Mouse (Mus musculus) cerebellum, adult 11-12 months (tissue): ENCODE data around the gene Rab44.
A peak's percentile ranks its signal among the peaks of the same experiment; 100 is the strongest.
"Not testable (repeated sequence)": the region's sequence is repeated elsewhere in the genome, so short reads cannot be mapped to it uniquely, and the experiment has no call there.

Source experiments
- DNase-seq: peaks from one replicate; pipeline ENCODE4 v3.0.0; 2022

Rab44 gene

DNA sequence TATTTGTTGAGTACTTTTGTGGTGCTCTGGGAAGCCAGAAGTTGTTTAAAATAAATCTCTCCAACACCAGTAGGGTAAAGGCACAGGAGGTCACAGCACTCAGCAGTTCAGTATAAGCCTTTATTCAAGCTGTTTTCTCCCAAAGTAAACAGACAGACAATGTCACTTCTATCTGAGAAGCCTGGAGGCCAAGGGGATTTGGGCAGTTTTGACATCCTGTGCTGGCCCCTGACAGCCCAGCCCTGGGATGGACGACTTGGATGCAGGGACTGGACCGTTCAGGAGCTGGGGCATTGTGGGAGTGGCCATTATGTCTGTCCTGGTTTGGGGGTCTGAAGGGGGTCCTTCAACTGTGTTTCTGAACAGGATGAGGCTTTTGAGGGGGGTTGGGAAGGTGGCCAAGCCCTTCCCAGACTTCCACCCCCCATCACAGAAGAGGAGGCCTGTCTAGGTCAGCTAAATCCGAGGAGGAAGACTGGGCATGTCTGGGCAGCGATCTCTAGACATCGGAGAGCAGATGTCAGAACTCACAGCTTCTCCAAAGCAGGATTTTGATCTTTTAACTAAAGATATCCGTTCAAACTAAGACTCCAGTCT is 22.5 kb upstream of the Rab44 start:
- no peak for DNase-seq

DNA sequence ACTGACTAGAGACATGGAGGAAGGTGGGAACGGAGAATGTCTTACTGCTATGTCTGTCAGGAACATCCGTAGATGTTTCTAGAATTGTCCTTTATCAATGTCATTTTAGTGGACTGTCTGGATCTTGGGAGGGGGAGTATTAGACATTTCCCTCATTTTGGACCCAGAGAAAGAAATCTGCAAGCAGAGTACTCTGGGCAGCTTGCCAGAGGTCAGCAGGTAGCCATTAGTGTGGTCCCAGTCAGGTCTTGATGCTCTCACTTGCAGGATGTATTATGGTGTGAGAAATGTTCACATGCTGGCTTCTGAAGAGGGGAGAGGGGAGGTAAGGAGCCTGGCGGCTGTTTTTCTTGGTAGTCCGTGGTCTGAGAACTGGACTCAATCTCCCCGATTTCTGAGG is 21.4 kb upstream of the Rab44 start:
- no peak for DNase-seq

DNA sequence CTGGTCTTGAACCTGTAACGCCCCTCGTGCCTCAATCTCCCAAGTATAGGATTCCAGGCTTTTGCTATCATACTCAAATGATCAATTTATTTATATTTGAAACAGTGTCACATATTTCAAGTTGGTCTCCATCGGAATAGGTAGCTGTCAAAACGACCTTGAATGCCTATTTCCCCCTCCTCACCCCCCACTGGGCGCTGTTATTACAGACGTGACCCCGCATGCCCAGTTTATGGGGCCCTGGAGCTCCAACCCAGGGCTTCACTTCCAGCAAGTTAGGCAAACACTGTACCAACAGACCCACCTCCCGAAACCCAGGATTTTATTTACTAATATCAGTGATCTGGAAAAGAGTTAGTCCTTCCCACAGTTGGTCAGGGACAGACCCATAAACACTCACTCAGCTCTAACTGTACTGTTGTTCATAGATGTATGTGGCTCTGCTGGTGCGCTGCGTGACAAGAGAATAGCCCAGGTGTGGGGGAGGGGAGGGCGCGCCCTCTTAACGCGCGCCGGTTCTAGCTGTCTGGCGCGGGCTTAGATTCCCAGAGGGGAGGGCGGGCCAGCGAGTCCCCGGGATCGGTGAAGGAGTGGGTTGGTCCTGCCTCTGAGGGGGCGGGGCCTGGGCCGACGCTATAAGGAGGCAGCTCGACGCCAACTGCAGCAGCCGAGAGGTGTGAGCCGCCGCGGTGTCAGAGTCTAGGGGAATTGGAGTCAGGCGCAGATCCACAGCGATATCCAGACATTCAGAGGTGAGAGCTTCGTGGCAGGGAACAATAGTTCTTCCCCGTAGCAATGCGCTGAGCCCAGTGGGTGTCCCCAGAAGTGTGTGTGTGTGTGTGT is 20.6 kb upstream of the Rab44 start:
- peak; percentile 76 for DNase-seq

DNA sequence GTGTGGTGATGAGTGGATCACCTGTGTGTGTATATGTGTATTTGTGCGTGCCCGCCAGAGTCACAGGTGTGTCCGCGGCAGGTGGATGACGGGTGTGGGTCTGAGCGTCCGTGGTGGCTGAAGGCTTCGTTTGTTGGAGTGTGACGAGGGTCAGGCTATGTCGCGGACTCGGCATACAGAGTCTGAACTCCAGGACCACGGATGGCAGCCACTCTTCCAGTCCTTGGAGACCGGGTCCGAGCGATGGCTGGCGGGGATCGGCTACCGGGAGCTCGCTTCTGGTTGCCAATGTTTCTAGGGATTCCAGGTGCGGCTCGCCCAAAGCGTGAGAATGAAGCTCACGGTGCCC is 20.0 kb upstream of the Rab44 start:
- no peak for DNase-seq

DNA sequence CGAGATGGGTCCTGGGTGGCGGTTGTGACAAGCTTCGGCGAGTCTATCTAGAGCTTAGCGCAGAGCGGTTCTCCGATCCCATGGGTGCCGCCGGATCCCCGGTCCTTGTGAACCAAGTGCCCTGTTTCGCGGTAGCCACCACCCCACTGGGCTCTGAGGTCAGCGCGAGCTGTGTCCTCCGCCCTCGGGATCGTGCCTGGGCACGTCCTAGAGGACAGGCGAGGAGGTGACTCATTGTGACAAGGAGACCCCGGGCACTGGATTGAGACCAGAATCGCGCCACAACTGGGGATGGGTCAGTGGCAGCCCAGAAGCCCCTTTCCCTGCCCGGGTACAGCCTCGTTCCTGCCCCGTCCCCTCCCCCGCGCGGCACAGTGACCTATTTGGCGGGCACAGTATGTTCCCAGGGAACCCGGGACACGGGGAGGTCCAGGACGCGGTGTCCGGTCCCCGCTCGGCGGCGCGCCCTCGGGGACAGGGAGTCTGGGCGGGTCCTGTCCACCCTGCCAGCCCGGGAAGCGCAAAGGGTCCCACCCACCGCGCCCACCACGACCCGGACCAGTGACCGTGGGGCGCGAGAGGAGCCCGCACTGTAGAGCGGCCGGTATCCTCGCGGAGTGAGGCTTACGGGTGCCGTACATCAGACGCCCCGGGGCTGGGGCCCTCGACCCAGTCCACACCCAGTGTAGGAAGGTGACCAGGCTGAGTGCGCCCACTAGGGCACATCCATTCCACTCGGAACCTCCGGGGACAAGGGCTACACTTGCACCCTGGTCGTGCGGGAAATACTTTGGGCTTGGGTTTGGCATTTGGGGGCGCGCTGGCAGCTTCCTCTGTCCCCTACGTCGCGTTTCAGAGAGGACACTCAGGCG is 19.4 kb upstream of the Rab44 start:
- DNase-seq = peak; percentile 69

DNA sequence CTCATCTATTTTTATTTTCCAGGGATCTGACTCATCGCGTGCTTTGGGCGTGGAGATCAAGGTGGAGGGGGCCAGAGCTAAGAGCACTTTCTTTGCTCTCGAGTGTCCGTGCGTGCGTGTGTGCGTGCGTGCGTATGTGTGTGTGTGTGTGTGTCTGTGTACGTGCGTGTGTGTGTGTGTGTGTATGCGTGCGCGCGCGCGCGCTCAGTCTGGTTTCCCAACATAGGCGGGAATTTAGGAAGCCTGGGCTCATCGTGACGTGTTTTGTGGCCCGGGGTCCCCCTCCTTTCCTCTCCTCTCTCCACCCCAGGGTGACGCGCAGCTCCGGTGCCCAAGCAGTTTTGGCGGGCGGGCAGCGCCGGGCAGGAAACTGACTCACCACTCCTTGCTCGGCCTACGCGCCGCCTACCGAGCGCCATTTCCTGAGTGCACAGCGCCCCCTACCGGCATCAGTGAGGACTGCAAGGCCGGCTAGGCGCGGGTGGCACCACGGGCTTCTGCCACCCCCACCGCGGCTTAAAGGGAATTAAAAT is 18.7 kb upstream of the Rab44 start:
- peak; percentile 98 for DNase-seq

DNA sequence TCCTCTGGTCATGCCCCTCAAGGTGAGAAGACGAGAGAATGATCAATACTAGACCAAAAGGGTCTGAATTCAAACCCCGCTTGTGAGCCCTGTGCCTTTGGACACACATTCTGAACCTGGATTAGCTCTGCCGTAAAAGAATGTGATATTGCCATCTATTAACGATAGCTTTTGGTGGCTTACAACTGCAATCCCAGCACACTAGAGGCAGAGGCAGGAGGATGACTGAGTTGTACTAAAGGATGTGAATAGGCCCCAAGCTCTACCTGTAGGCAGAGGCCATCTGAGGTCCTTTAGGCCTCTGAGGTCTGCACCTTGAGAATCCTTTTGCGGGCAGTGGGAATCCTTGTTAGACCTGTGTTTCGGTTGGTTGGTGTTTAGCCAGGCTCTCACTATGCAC is 17.7 kb upstream of the Rab44 start:
- DNase-seq = no peak

DNA sequence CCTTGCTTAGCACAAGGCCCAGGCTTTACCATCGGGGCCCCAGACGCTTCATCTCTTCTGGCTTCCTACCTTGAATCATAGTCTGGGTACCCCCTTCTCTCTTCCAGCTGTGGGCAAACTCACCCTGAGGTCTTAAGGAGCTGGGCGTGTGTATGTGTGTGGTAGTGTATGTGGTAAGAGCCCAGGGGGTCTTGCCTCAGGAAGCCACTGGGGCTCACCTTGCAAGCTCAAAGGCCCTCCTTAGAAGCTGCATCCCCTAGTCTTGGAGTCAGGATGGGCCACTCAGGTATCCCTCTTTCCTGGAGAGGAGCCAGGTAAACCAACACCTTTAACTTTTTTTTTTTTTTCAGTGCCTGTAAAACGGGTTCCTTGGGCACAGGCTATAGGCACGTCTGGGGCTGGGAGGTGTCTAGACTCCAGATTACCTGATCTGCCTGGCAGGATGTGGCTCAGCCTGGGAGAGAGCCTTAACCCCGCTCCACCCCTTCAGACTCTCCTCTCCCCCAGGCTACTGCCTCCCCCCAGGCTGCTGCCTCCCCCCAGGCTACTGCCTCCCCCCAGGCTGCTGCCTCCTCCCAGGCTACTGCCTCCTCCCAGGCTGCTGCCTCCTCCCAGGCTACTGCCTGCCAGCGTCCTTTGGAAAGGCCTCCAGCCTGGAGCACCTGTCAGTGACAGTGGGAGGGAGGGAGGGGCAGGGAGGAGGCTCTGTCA is 16.9 kb upstream of the Rab44 start:
- peak; percentile 48 for DNase-seq

DNA sequence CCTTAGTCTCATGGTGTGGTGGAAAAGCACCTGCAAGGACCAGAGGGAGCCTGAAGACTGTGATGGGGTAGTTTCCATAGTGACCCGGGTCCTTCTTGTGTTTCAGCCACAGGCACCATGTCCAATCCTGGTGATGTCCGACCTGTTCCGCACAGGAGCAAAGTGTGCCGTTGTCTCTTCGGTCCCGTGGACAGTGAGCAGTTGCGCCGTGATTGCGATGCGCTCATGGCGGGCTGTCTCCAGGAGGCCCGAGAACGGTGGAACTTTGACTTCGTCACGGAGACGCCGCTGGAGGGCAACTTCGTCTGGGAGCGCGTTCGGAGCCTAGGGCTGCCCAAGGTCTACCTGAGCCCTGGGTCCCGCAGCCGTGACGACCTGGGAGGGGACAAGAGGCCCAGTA is 15.7 kb upstream of the Rab44 start:
- DNase-seq = no peak

DNA sequence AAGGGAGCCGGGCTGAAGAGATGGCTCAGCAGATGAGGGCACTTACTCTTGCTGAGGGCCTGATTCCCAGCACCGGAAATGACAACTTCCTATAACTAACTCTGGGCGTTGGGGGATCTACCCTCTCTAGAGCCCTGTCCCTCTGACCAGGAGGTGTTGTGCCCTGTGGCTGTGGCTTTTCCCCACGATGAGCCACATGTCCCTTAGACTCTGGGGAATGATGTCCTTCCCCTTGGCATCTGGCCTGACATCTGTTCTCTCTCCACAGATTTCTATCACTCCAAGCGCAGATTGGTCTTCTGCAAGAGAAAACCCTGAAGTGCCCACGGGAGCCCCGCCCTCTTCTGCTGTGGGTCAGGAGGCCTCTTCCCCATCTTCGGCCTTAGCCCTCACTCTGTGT is 14.9 kb upstream of the Rab44 start:
- no peak for DNase-seq

DNA sequence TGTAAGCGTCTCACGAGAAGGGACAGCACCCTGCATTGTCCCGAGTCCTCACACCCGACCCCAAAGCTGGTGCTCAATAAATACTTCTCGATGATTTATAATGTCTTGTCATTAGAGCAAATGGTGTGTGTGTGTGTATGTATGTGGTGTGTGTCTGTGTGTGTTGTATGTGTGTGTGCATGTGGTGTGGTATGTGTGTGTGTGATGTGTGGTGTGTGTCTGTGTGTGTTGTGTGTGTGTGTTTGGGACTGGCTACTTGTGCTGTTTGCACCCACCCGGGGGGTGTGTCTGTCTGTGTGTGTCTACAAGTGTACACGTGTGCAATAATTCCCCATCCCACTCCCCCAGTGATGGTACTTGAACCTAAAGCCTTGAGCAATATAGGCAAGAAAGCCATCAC is 13.3 kb upstream of the Rab44 start:
- DNase-seq = no peak

DNA sequence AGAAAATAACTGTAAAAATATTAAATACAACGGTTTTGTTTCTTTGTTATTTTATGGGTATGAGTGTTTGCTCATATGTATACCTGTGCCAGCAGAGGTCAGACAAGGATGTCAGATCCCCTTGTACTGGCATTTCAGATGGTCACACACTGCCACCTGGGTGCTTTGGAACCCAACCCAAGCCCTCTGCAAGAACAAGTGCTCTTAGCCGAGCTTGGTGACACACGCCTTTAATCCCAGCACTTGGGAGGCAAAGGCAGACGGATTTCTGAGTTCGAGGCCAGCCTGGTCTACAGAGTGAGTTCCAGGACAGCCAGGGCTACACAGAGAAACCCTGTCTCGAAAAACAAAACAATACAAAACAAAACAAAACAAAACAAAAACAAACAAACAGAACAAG is 3.6 kb upstream of the Rab44 start:
- not testable (repeated sequence) for DNase-seq

DNA sequence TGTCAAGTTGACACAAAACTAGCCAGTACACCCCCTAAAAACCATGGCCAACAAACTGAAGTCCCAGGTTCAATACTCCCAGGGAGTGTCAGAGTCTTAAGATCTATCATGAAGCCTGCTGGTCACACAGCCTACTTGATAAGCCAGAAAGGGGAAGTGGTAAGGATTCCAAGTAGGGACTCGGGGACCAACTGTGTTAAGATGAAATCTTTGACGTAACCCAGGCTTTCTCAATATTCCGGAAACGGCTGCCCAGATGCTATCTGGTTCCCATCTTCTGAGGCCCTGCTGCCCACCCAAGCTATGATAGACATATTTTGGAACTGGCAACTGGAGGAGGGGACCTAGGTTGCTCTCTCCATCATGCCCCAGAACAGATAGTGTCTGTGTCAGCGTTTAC is 2.6 kb upstream of the Rab44 start:
- DNase-seq = no peak

DNA sequence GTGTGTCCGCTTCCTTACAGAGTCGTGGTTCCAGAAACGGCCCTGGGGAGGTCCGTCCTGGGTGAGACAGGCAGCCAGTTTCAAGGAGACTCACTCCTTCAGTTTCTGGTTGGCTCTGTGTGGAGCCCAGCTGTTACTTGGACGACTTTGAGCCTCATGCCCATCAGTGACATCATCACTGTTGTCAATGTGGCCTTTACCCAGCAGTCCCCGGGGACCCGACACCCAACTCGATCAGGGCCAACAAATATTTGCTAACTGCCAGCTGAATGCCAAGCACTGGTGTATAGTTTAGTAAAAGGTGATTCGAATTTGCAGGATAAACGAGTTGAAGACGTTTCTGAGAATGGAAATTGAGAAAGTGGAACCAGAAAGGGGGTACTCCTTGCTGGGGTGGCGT is 2.1 kb downstream of the Rab44 start:
- DNase-seq = no peak

DNA sequence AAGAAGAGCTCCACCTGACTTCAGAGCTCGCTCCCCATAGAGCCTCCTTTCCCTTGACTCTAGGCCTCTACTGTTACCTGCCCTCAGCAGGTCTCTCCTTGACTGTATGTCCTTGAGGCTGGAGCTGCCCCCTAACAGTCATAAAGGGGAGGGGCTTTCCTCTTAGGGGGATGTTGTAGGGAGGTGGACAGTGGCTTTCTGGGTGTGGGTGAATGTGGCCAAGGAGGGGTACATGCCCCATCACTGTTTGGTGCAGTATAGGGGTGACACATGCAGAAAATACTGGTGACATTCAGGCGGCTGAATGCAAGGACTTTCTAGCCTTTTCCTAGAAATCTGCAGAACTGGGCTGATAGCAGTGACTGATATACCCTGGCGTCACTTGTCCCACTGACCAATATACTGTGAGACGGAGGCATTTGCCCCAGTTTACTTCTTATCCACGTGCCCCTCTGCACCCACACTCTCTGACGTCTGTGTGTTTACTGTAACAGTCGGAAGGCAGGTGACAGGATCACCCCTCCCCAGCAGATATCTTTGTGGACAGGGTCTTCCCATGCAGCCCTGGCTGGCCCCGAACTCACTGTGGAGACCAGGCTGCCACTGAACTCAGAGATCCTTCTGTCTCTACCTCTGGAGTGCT is 3.2 kb downstream of the Rab44 start:
- no peak for DNase-seq

DNA sequence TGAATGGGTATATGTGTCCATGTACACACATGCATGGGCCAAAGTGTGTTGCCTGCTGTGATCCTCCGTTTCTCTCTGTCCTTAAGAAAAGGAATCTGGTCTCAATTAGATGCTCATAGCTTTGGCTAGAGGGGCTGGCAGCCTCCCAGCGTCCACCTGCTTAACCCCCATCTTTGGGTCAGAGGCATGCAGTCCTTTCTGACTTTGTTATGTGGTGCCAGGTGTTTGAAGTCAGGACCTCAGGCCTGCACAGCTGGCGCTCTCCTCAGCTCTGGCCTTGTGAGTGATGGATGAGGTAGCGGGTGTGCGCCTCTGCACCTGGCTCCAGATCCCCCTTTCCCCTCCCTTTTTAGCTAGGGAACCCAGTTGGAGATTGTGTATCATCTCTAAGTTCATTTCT is 4.1 kb downstream of the Rab44 start:
- DNase-seq = no peak

DNA sequence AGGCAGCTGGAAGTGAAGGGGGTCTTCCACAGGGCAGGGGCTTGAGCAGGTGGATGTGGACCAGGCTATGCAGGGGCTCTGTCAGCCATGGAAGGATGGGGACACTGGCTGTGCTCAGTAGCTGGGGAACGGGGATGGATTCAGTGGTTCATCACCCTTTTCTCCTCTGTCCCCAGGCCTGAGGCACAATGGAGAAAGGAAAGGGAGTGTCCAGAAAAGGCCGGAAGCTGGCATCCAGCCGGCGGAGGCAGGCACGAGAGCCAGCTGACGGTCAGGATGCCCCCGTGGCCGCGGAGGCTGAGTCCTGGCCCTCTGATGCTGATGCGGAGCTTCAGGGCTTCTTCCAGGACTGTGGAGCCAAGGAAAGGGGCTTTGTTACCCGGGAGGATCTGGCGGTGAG is 6.7 kb downstream of the Rab44 start:
- DNase-seq = no peak

DNA sequence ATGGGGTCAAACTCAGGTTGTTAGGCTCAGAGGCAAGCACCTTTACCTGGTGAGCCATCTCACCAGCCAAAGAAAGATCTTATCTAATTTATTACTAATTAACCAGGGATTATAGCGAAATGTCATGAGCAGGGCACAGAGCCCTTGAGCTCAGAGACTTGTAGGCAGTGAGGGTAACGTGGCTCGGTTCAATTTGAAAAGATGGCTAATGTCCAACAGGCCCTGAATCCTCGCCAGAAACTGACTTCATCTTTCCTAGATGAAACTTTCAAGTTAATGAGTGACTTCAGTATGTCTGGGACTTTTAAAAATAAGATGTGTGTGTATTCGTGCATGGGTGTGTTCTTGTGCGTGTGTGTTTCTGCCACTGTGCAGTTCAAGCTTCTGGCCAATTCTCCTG is 8.9 kb downstream of the Rab44 start:
- no peak for DNase-seq

DNA sequence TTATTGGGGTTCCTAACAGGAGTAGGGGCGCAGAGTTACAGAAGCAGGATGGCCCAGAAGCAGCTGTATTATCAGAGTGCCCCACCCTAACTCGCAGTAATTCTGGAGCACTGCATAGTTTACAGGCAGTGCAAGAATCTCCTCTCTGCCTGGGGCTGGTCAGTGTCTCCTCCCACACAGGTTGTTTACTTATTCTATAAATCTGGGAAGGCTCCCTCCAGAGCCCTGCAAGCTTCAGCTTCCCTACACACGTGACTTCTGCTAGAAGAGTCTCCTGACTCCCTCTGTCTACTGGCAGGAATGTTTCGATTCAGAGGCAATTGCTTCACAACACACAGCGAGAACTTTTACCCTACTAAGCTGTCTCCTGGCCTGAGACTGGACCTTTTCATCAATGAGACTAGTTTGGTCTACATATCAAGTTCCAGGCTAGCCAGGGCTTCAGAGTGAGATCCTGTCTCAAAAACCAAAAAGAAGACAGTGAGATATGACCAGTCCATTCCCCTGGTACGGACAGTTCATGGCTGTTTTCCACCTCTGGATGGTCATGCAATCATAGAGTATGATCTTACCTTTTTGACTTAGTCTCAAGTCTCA is 9.7 kb downstream of the Rab44 start:
- DNase-seq = no peak

DNA sequence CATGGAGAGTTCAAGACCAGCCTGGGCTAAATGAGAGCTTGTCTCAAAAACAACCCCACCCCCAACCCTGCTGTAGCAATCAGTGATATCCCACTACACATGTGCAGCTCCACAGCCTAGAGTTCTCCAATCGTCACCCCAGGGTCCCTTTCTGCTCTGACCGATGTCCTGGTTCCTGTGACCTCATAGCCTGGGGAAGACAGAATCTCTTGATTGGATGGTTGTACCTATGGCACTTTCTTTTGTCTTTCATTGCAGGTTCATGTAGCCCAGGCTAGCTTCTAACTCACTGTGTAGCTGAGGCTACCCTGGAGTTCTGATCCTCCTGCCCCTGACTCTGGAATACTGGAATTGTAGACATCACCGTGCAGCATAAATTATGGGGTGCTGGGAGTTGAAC is 12.6 kb downstream of the Rab44 start:
- no peak for DNase-seq

DNA sequence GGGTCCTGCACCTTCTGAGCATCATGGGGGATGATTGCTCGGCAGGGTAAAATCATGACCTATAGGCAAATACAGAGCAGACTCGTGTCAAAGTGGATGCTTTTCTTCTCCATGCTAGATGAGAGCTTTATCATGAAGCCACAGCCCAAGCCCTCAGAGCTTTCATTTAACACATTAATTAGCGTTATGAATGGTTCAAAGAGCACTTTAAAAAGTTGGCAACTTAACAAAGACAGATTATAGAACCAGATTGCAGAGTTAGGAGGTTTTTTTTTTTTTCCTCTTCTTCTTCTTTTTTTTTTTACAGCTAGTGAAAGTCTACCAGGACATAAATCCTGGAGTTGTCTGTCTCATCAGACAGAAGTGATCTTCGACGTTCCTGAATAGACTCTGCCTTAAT is 15.4 kb downstream of the Rab44 start:
- DNase-seq = no peak

DNA sequence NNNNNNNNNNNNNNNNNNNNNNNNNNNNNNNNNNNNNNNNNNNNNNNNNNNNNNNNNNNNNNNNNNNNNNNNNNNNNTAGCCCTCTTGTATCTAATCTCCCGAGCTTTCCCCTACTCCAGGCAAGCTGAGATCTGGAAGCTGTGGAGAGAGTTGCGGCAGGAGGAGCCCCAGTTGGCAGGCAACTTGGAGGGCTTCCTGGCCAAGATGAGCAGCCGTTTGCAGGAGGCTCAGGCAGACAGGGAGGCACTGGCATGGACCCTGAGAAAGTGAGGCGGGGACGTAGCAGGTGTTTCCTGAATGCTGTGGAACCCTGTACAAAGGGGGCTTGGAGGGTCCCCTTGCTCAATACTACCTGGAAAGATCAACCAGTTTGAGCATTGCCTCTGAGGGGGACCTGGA is 21.1 kb downstream of the Rab44 start:
- no peak for DNase-seq
